Mouse (Mus musculus) layer of hippocampus, adult 2 months (tissue): ENCODE measurements around the gene Wdr20. TPM values are rescaled to one million over a fixed set of nuclear protein-coding genes. Genes with fewer than 3 reads are reported as not detected.

Experiments used
- DNase-seq, 2 experiments: peaks; one replicate each; pipeline ENCODE4 v3.0.0; 2022; ENCODE audit warnings: low spot score in 2 of 2
- H3K27ac ChIP-seq: fragments of 200-600 bp; 2 replicates; pipeline ENCODE4 v1.8.1; 2022
- H3K4me3 ChIP-seq: fragments of 200-600 bp; 2 replicates; pipeline ENCODE4 v1.8.1; 2022; ENCODE audit warnings: mild to moderate bottlenecking
- CTCF ChIP-seq: fragments of 200-600 bp; conservative IDR thresholded peaks from 2 replicates; pipeline ENCODE4 v1.8.1; 2022; ENCODE audit warnings: antibody characterized with exemption, mild to moderate bottlenecking, moderate library complexity
- total RNA-seq, 2 experiments: library from RNA; stranded (reverse); gene quantifications; 2 replicates each; pipeline ENCODE4 v1.2.3; 2021

Gene Wdr20
- total RNA-seq, 2 experiments from 2014 or later, result 43.5 to 49.9 TPM

DNA sequence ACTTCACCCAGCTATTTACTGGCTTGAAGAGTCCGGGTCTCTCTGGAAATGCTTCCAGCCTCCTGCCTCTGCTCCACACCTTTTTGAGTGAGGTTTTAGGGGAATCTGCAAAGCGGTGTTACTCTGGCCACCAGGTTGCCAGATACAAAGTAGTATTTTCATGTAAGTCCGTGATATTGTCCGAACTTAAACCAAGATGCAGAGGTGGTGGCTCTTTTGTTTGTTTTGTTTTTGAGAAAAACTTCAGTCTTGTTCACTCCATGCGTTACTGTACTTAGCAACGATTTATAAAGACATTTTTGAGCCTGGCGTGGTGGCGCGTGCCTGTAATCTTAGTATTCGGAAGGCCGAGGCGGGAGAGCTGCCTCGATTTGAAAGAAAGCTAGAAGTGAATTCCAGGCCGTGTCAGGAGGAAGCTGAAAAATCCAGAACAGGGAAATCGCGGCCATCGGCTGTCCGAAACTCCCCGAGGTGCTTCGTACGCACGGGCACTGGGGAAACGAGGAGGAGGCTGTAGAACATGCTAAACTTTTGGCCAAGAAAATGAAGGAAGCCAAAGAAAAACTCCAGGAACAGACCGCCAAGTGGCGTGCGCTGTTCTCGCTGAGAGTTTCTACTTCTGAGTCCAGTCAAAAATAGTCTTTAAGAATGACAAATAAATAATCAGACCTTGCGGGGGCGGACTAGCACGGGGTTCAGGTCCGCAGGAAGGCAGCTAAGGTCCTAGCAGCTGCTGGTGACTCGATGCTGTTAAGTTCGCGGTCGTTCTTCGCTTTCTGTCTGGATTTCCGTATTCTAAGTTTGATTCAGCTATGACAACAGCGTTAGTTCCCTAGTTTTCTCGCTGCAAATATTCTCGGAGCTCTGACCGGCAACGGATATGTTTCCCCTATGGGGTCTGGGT is 106.7 kb downstream of the Wdr20 start:
- Histone ChIP-seq H3K27ac (peak overlapping the region; percentile 70), H3K4me3 (peak overlapping the region; percentile 59)
- no peak for DNase-seq
- TF ChIP-seq CTCF, result no peak; the same call in 1 of the 2 replicates

DNA sequence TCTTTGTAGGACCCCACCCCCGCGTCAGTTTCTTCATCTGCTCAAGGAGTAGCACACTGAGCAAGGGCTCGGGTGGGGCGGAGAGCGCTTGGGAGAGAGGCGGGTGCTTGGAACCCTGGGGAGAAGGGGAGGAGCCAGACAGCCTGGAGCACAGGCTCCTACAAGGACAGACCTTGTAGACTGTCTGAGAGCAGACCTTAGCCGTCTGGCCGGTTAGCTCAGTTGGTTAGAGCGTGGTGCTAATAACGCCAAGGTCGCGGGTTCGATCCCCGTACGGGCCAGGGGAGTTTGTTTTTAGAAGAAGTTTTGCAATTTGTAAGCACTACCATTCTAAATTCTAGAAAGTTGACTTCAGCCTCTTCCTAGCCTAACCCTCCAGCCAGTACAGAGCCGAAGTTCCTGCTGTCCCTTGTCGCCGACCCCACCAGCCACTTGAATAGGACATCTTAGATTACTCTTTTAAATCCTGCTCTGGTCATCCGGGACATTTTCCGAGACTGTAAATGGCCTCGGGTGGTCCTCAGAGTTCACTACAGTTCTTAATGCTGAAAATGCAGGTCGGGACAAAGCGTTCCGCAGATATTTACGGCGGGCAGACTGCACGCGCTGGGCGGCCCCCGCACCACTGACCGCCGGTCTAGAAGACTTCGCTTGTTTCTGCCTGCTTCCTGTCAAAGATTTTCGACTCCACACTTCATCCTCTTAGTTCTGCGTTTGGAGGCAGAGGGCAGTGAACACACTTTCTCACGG is 107.6 kb downstream of the Wdr20 start:
- TF ChIP-seq CTCF, result no peak
- peak; percentile 79 to 81 for DNase-seq
- peak overlapping the region; percentile 72 for H3K27ac ChIP-seq

GRCm38 (mm10) chr12:110846191-110846765 is 108.5 kb downstream of the Wdr20 start:
- Histone ChIP-seq H3K4me3 (peak overlapping the region; percentile 59), H3K27ac (peak overlapping the region; percentile 72; the same call in 1 of the 2 replicates)
- no peak for DNase-seq
- TF ChIP-seq CTCF, result no peak

More for the DNA sequence above, 107.6 kb downstream of the Wdr20 start:
- H3K4me3 ChIP-seq, result peak overlapping the region; percentile 59

GRCm38 (mm10) chr12:110850010-110850928 is 112.5 kb downstream of the Wdr20 start, which contains the start of gene Zfp839:
Gene Zfp839 (plus strand): TSS chr12:110850253.
- DNase-seq, result peak; percentile 87 to 88

GRCm38 (mm10) chr12:110850929-110851256 is 113.1 kb downstream of the Wdr20 start:
- no peak for TF ChIP-seq CTCF
- Histone ChIP-seq H3K4me3 (peak overlapping the region; percentile 73), H3K27ac (peak overlapping the region; percentile 95)
- DNase-seq, result no peak

More at GRCm38 (mm10) chr12:110850010-110850928, 112.5 kb downstream of the Wdr20 start, which contains the start of gene Zfp839:
- peak within 1 kb of the TSS; percentile 73 for H3K4me3 ChIP-seq
- TF ChIP-seq CTCF, result no peak
- H3K27ac ChIP-seq, result peak within 1 kb of the TSS; percentile 95

- Histone ChIP-seq H3K27ac (peak overlapping the region; percentile 95; the same call in 1 of the 2 replicates), H3K4me3 (peak overlapping the region; percentile 73)
- TF ChIP-seq CTCF, result no peak
- no peak for DNase-seq
Measured at GRCm38 (mm10) chr12:110851414-110851813, 113.7 kb downstream of the Wdr20 start.

DNA sequence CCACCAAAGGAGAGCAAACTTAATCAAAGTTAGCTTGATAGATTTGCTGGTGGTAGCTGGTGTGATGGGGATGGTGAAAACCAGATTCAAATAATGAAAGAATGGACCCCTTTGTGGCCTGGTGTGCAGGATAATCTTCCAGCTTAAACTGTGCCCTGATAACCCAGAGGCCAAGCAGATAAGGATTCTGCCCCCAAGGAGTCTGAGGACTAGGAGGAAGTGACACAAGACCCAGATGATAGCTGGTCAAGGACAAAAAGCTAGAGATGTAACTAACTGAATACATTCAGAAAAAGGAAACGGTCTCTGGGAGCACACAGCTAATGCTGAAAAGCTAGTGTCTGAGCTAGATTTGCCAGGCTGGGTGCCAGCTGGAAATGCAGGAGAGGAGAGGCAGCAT is 114.2 kb downstream of the Wdr20 start:
- H3K27ac ChIP-seq, result no peak overlapping the region
- TF ChIP-seq CTCF, result no peak
- DNase-seq, result no peak
- H3K4me3 ChIP-seq, result no peak overlapping the region

Other genes starting within 250 kb of the Wdr20 start
- gene Dync1h1, start 136.5 kb upstream of the Wdr20 start, total RNA-seq, result 100 to 1,000 TPM; 280 to 298 TPM
- not detected for gene 1700001K19Rik, start 55.3 kb upstream of the Wdr20 start, total RNA-seq
- 100 to 1,000 TPM; 921 to 990 TPM for gene Hsp90aa1, start 35.2 kb upstream of the Wdr20 start, total RNA-seq
- gene Mok, start 103.0 kb downstream of the Wdr20 start, total RNA-seq, result 10 to 100 TPM; 10.4 to 13.7 TPM
- 10 to 100 TPM; 12.8 to 13.2 TPM for gene Zfp839, start 112.3 kb downstream of the Wdr20 start, total RNA-seq
- gene Cinp, start 151.2 kb downstream of the Wdr20 start, total RNA-seq, result 10 to 100 TPM; 63.4 to 65.1 TPM
- 10 to 100 TPM; 39.5 to 42.0 TPM for gene Tecpr2, start 151.3 kb downstream of the Wdr20 start, total RNA-seq
- 10 to 100 TPM; 10.8 to 14.1 TPM for gene Ankrd9, start 241.1 kb downstream of the Wdr20 start, total RNA-seq